Mouse (Mus musculus) inflammation-experienced regulatory T-cells, adult 6 months (primary cell): ENCODE measurements at regions not wholly inside any gene's neighbourhood (a gene's known extent, or its start where the extent isn't known, plus 50 kb on each side); places are given as distances from the start of the nearest gene placed in this dataset.

Source experiments
- ATAC-seq: one replicate; pipeline ENCODE4 v1.8.0; 2017

DNA sequence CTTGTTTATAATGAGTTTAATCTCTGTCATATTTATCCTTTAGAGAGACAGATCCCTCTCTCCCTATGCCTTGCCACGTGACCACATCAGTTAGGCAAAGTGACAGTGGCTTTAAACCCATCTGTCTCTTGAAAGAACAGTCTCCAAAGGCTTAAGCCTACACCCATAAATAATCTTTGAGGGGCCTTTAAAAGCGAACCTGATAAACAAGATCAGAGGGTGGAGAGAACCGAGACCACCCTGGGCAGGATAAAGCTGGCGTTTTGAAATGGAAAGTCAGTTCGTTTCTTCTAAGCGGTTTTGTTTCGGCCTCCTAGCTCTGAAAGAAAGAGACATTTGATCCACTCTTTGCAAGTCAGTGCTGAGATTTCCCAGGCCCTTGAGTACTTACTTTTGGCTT lies 149.5 kb downstream of the Ackr3 start:
- ATAC-seq, result no peak

GRCm38 (mm10) chr1:90356567-90356966 lies 152.8 kb downstream of the Ackr3 start:
- ATAC-seq, result no peak

- no peak for ATAC-seq
These were observed 153.6 kb downstream of the Ackr3 start for GRCm38 (mm10) chr1:90357391-90357790.

- no peak for ATAC-seq
These were observed 155.2 kb downstream of the Ackr3 start for GRCm38 (mm10) chr1:90358971-90359370.

DNA sequence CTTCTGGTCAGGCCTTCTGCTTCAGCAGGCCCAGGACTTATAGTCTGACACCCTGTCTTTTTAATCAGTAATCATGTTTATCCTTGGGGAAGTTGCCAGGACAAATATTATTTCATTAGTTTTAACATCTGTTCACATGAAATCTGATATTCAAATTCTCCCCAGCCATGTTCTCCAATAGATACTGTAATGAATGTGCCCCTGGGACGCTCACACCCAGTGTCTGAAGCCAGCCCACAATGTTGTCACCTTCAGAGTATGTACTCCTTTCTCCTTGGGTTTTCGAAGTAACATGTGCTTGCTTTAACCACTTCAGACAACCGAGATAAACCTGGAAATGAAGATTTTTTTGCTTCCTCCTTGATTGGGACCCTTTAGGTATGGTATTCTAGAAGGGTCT lies 156.3 kb downstream of the Ackr3 start:
- ATAC-seq, result no peak

- ATAC-seq, result no peak
These were observed 160.7 kb downstream of the Ackr3 start for GRCm38 (mm10) chr1:90364444-90364843.

GRCm38 (mm10) chr1:90368581-90368980 lies 164.8 kb downstream of the Ackr3 start:
- no peak for ATAC-seq

DNA sequence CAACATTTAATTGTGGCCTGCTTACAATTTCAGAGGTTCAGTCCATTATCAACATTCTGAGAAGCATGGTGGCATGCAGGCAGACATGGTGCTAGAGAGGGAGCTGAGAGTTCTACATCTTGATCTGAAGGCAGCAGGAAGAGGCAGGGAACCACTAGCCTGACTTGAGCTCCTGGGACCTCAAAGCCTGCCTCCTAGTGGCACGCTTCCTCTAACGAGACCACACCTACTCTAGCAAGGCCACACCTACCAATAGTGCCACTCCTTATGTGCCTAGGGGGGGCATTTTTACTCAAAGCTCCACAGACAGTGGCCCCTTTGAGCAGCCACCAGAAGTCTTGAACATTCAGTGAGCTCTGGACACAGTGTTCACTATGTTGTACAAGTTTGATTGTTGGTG lies 165.5 kb downstream of the Ackr3 start:
- no peak for ATAC-seq

GRCm38 (mm10) chr1:90370766-90371165 lies 167.0 kb downstream of the Ackr3 start:
- ATAC-seq, result no peak

DNA sequence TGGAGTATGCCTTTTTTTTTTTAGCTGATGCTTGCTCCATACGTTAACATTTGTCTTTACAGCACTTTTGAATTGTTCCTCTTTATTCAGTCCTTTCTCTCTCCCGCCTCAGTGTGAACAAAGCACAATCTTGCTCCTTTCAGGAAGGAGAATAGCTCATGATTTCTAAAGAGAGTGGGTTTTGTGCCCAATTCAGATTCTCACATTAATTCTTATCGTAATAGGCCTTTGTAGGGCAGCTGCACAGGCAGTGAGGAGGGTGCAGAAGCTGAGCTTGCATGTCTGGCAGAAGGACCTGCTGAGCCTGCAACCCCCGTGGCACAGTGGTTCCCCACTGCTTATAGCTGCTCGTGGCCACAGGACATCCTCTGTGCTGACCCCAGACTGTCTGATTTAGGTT lies 169.2 kb downstream of the Ackr3 start:
- no peak for ATAC-seq

GRCm38 (mm10) chr1:90374517-90374916 lies 170.7 kb downstream of the Ackr3 start:
- ATAC-seq, result no peak

GRCm38 (mm10) chr1:90380034-90380705 lies 176.4 kb downstream of the Ackr3 start:
- ATAC-seq, result no peak

DNA sequence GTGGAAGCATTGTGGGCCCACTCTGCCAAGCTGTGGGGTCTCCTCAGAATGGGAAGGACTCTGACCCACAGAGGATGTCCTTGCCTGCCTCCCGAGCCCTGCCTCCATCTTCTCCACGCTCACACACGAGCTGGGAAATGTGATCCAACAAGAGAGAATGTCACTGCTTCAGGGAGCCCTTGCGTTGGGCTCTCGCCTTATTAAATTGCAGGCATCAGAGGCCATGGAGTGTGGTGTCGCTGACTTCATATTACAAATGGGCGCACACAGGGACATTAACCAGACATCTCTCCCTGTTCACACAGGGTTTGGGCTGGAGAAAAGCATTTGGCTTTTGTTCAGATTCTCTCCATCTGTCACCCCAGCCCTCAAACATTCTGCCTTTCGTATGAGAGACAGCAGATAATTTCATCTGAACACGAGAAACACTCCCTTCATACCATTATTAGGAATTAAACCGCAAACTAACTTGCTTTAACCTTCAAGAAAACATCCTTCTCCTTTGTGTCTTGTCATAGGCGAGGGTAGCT lies 179.2 kb downstream of the Ackr3 start:
- ATAC-seq, result no peak

GRCm38 (mm10) chr1:90385024-90385423 lies 181.2 kb downstream of the Ackr3 start:
- no peak for ATAC-seq

GRCm38 (mm10) chr1:90386792-90387191 lies 183.0 kb downstream of the Ackr3 start:
- no peak for ATAC-seq

GRCm38 (mm10) chr1:90390422-90390821 lies 186.6 kb downstream of the Ackr3 start:
- ATAC-seq, result no peak

DNA sequence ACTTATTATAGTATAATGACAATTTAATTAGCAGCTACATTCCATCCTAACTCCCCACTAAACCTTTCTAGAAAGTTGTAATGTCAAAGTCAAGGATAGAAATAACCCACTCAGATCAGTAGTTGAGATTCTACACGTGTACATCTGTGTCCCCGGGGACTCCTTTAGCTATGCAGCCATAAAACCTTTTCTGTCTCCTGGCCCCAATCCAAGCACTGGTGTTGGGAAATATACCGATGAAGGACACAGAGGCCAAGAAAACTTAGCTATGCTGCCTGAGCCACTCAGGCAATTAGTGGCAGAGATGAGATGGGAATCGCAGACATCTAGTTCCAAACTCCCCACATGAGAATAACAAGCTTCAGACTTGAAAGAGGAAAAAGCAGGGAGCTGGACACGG lies 190.1 kb downstream of the Ackr3 start:
- ATAC-seq, result no peak

DNA sequence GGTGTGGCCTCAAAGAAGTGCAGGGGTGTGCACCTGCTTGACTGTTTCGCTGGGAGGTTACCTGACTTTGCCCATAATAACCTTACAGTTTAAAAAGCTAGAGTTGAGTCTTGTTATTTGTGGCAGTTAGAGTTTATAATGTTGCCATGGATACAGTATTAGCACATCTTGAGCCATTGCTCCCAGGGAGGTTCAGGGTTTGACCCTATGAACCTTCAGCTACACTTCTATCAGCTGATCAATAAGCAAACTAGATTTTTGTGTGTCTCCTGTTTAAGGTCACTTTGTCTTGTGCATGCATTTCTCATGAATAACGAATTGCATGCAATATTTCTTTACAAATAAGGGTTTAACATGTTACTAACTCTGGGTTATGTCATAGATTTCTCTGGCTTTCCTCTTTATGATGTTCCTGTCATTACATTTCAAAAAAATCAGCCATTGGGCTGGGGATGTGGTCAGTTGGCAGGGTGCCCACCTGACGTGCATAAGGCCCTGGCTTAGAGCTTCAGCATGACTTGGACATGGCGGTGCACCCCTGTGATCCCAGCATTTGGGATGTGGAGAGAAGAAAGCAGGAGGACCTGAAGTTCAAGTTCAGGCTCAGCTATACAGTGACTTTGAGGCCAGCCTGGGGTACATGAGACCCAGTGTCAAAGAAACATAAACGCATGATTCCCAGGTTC lies 191.7 kb downstream of the Ackr3 start:
- ATAC-seq, result no peak

- ATAC-seq, result no peak
These were observed 192.9 kb downstream of the Ackr3 start for GRCm38 (mm10) chr1:90396660-90397059.

DNA sequence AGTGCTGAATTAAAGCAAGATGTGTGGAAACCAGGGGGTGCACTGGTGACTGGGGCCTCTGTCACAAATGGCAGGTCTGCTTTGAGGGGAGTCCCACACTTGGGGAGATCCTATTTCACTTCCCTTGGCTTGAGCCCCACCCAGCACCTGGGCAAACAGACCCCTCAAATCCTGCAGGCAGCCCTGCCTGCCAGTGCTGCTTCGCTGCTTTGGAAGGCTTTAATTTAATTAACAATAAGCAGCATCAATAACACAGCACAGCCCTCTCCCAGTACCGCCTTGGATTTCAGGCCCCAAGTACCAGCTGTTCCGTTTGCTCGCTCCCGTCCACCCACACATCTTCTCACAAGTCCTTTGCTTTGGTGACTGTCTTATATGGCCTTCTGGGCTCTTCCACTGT lies 193.6 kb downstream of the Ackr3 start:
- ATAC-seq, result no peak

GRCm38 (mm10) chr1:90398396-90398975 lies 194.7 kb downstream of the Ackr3 start:
- ATAC-seq, result no peak

DNA sequence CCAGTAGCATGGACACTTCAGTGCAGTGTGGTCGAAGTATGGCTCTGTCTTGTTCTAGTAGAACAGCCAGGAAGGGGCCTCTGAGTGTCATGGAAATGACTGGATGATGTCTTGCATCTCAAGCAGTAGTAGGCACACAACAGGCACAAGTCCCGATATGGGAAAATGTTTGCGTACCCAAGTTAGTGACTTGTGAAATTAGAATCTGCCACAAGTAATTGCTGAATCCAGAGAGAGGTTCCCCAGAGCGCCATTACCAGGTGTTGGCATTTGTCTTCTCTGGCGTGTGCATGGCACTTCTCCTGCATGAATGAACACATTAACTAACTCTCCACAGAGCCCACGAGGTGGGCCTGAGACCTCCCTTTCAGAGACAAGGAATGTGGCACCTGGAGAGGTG lies 199.3 kb downstream of the Ackr3 start:
- ATAC-seq, result no peak

GRCm38 (mm10) chr1:90404717-90405487 lies 197.9 kb upstream of the Cops8 start:
- no peak for ATAC-seq
